In the genomic region with DNA sequence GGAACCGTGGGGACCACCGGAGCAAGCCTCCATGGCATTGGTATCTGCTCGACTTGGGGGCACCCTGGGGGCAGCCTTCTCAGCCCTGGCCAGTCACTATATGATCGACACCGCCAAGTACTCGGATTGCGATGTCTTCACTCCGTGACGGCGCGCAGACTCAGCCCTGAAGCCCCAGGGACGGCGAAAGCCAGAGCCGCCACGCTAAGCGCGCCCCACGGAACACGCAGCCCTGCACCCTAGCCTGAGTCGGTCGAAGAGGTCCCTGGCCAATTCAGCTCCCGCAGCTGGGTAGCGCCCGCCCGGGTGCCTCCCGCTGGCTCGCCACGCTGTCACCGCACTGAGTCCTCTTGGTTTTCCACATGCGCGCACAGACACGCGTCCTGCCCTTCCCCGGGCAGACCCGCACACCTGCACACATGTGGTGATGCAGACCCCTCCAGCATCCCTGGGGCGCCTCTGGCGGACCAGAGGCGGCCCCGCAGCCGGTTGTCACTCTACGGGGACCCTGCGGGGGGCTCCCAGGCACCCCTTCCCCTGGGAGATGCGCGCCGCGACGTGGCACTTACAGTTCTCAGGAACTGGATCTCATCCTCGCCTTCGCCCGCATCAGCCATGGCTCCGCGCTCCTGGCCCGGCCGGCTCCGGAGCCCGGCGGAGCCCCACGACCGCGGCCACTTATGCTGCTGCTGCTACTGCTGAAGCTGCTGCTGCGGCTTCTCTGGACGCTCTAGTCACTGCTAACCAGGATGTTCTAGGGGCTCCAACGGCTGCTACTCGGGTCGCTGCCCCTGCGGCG, we compare ENCODE assay signal across 8 mouse cellular contexts. TPM values are rescaled to one million over a fixed set of nuclear protein-coding genes. Genes with fewer than 3 reads are reported as not detected.
DNase-seq lines count a peak whose midpoint lies in the region; ATAC-seq and TF ChIP-seq lines count a peak whose summit lies in the region.

No protein-coding gene starts in this region.

- H3K27me3 ChIP-seq in megakaryocyte, embryonic 14.5 days (replicated peaks): peaks cover 38% of the 10 kb centered on the region
- H3K27me3 ChIP-seq in cerebellum, adult 2 months (ENCODE audit: control insufficient read depth, insufficient read depth, low read length): no peaks in the 10 kb centered on the region
- H3K27me3 ChIP-seq in kidney, postnatal 0 days (ENCODE audit: insufficient read depth, low read length): peaks cover 43% of the 10 kb centered on the region
- H3K27me3 ChIP-seq in lung, embryonic 16.5 days (ENCODE audit: control insufficient read depth, insufficient read depth, low read depth, low read length): peaks cover 24% of the 10 kb centered on the region

- no peaks in the 10 kb centered on the region for H3K36me3 ChIP-seq in megakaryocyte, embryonic 14.5 days (replicated peaks; ENCODE audit: low read length)
- H3K36me3 ChIP-seq in kidney, postnatal 0 days (ENCODE audit: insufficient read depth, low read length): no peaks in the 10 kb centered on the region
- H3K36me3 ChIP-seq in lung, embryonic 16.5 days (ENCODE audit: control insufficient read depth, insufficient read depth, low read length): no peaks in the 10 kb centered on the region

- peak overlapping the region; percentile 99 for H3K4me2 ChIP-seq in kidney, postnatal 0 days (ENCODE audit: low read length)
- H3K4me2 ChIP-seq in lung, embryonic 16.5 days (ENCODE audit: low read depth, low read length): peak overlapping the region; percentile 92

- no peak for ATAC-seq in megakaryocyte, adult 5-6 weeks (ENCODE audit: poor library complexity, severe bottlenecking)
- peak; percentile 61 for ATAC-seq in kidney, postnatal 0 days (replicated peaks; ENCODE audit: low FRiP score, low read depth)
- ATAC-seq in lung, embryonic 16.5 days (ENCODE audit: low read depth): peak; percentile 66
- no peak for ATAC-seq in megakaryocyte-erythroid progenitor cell, adult 5-6 weeks (replicated peaks; ENCODE audit: low FRiP score, low TSS enrichment, poor library complexity, severe bottlenecking)

- under 1% methylated on average over 67 of the region's 67 CpGs for WGBS in cerebellum, adult 2 months
- under 1% methylated on average over 63 of the region's 67 CpGs for WGBS in kidney, postnatal 0 days
- WGBS in lung, embryonic 16.5 days: under 1% methylated on average over 67 of the region's 67 CpGs

- H3K27ac ChIP-seq in cerebellum, adult 2 months (ENCODE audit: insufficient read depth, low read length): peak overlapping the region; percentile 93
- H3K27ac ChIP-seq in kidney, postnatal 0 days: no peak overlapping the region
- H3K27ac ChIP-seq in lung, embryonic 16.5 days (ENCODE audit: low read length): no peak overlapping the region

- TF ChIP-seq CTCF in cerebellum, adult 2 months (IDR thresholded peaks at IDR 0.05; ENCODE audit: borderline replicate concordance, insufficient read depth, low read depth, low read length): no peak
- TF ChIP-seq CTCF in kidney, postnatal 0 days (IDR thresholded peaks at IDR 0.05; ENCODE audit: low read depth): no peak

- TF ChIP-seq POLR2A in cerebellum, adult 2 months (IDR thresholded peaks at IDR 0.05; ENCODE audit: borderline replicate concordance, insufficient read depth, low read length): 0 out of 2 replicates have a peak, but pooled peaks have one; percentile 9

- no peaks in the 10 kb centered on the region for H3K9me3 ChIP-seq in megakaryocyte, embryonic 14.5 days
- H3K9me3 ChIP-seq in kidney, postnatal 0 days (replicated peaks; ENCODE audit: low read length): no peaks in the 10 kb centered on the region
- no peaks in the 10 kb centered on the region for H3K9me3 ChIP-seq in lung, embryonic 16.5 days (ENCODE audit: control insufficient read depth, low read length)

- H3K9ac ChIP-seq in kidney, postnatal 0 days (ENCODE audit: low read depth, low read length): peak overlapping the region; percentile 54
- peak overlapping the region; percentile 64 for H3K9ac ChIP-seq in lung, embryonic 16.5 days (ENCODE audit: low read length)

- DNase-seq in cerebellum, adult 2 months: peak; percentile 71 to 82
- peak; percentile 12 for DNase-seq in forelimb bud, embryonic 11.5 days (ENCODE audit: low read depth, low spot score)
- DNase-seq in kidney, postnatal 0 days (ENCODE audit: low spot score): peak; percentile 35
- DNase-seq in right cerebral cortex, adult 18-20 months: peak; percentile 44

- H3K4me3 ChIP-seq in megakaryocyte, embryonic 14.5 days (replicated peaks): peak overlapping the region; percentile 33
- H3K4me3 ChIP-seq in cerebellum, adult 2 months (replicated peaks; ENCODE audit: insufficient read depth, low read depth, low read length): peak overlapping the region; percentile 97
- peak overlapping the region; percentile 52 for H3K4me3 ChIP-seq in kidney, postnatal 0 days (replicated peaks; ENCODE audit: low read depth, low read length)
- H3K4me3 ChIP-seq in lung, embryonic 16.5 days (ENCODE audit: low read length): peak overlapping the region; percentile 59

- H3K4me1 ChIP-seq in megakaryocyte, embryonic 14.5 days: peaks cover 4% of the 10 kb centered on the region; the same call in 1 of the 2 replicates
- H3K4me1 ChIP-seq in cerebellum, adult 2 months (ENCODE audit: control insufficient read depth, insufficient read depth, low read length): peaks cover 8% of the 10 kb centered on the region; the same call in 1 of the 2 replicates
- 0 out of 2 replicates have a peak, but pooled peaks cover 5% of the 10 kb centered on the region for H3K4me1 ChIP-seq in kidney, postnatal 0 days (replicated peaks; ENCODE audit: insufficient read depth, low read length)
- H3K4me1 ChIP-seq in lung, embryonic 16.5 days (replicated peaks; ENCODE audit: control insufficient read depth, insufficient read depth, low read length): peaks cover 5% of the 10 kb centered on the region; the same call in 1 of the 2 replicates

RNA-seq across cellular contexts. Expression of a gene that starts 0.7 kb away (rescaled TPM):
- not detected in 2 replicates for polyA plus RNA-seq in megakaryocyte, embryonic 14.5 days (2012; ENCODE audit: insufficient read depth, low replicate concordance)
- total RNA-seq in megakaryocyte, adult 5-6 weeks (2015): not detected in 2 replicates
- total RNA-seq in megakaryocyte, adult 5-6 weeks (2017): not detected in 2 replicates
- 59.8 and 65.4 TPM in 2 replicates for polyA plus RNA-seq in cerebellum, adult 2 months (2012; rRNA removed)
- polyA plus RNA-seq in kidney, postnatal 0 days (2015; fragmentation: Nextera tagmentation; extraction: Ambion mirVana): 0.09 and 0.17 TPM in 2 replicates
- polyA plus RNA-seq in lung, embryonic 16.5 days (2015; fragmentation: Nextera tagmentation; extraction: Ambion mirVana): 1.5 and 1.6 TPM in 2 replicates
- not detected in 2 replicates for total RNA-seq in megakaryocyte-erythroid progenitor cell, adult 5-6 weeks (2014; fragmentation: Nextera tagmentation)
- not detected in 2 replicates for total RNA-seq in megakaryocyte-erythroid progenitor cell, adult 5-6 weeks (2017)

Comparison
In these comparisons a context has a peak if more than half of its experiments do, and no peak if none do; other contexts are left out.
1. H3K4me3 ChIP-seq: peak in every context shown above with its lines; median percentile 97 in cerebellum, adult 2 months; 59 in lung, embryonic 16.5 days; 52 in kidney, postnatal 0 days; 33 in megakaryocyte, embryonic 14.5 days.
2. ATAC-seq: peak in kidney, postnatal 0 days (single experiment) and lung, embryonic 16.5 days (single experiment); none in megakaryocyte, adult 5-6 weeks (single experiment) and megakaryocyte-erythroid progenitor cell, adult 5-6 weeks (single experiment).
3. DNase-seq: peak in every context shown above with its lines; median percentile 76 in cerebellum, adult 2 months; 44 in right cerebral cortex, adult 18-20 months; 35 in kidney, postnatal 0 days; 12 in forelimb bud, embryonic 11.5 days.
4. RNA of a gene that starts 0.7 kb away (polyA plus RNA-seq): 59.8 to 65.4 TPM in cerebellum, adult 2 months; 1.5 to 1.6 TPM in lung, embryonic 16.5 days, 0.09 to 0.17 TPM in kidney, postnatal 0 days and not detected in megakaryocyte, embryonic 14.5 days; every median in the first group is over 10 times any median in the second.